Mouse (Mus musculus) thymus, adult 2 months (tissue): Measurements from ENCODE around the gene Chtop. TPM values are rescaled to one million over a fixed set of nuclear protein-coding genes. Genes with fewer than 3 reads are reported as not detected.
A peak's percentile ranks its signal among the peaks of the same experiment; 100 is the strongest.

ENCODE experiments used
- DNase-seq: peaks from one replicate; pipeline ENCODE4 v3.0.0; 2021
- H3K27ac ChIP-seq: fragments of 200-500 bp; 2 replicates; pipeline ENCODE4 v1.5.1; 2012; ENCODE audit warnings: low read length, control low read depth; ENCODE audit not compliant: control insufficient read depth, insufficient read depth
- H3K27me3 ChIP-seq: fragments of 200-500 bp; 2 replicates; pipeline ENCODE4 v1.6.1; 2012; ENCODE audit warnings: mild to moderate bottlenecking, low read length, moderate library complexity, mixed read lengths; ENCODE audit not compliant: control insufficient read depth, insufficient read depth
- H3K36me3 ChIP-seq: fragments of 200-500 bp; 2 replicates; pipeline ENCODE4 v1.6.1; 2012; ENCODE audit warnings: mild to moderate bottlenecking, low read length, moderate library complexity; ENCODE audit not compliant: control insufficient read depth, insufficient read depth
- H3K4me1 ChIP-seq: fragments of 200-500 bp; replicated peaks from 2 replicates; pipeline ENCODE4 v1.6.1; 2012; ENCODE audit warnings: low read length; ENCODE audit not compliant: control insufficient read depth, insufficient read depth
- H3K4me3 ChIP-seq: fragments of 200-500 bp; 2 replicates; pipeline ENCODE4 v1.5.1; 2012; ENCODE audit warnings: mild to moderate bottlenecking, low read length, control low read depth, moderate library complexity; ENCODE audit not compliant: control insufficient read depth, insufficient read depth
- CTCF ChIP-seq: fragments of 200-500 bp; IDR thresholded peaks from 2 replicates; pipeline ENCODE4 v1.5.1; 2012; ENCODE audit warnings: mild to moderate bottlenecking, control low read depth, low read length, moderate library complexity, borderline replicate concordance; ENCODE audit not compliant: control insufficient read depth, poor library complexity, insufficient read depth; ENCODE audit errors: extremely low read depth
- POLR2A ChIP-seq: fragments of 200-500 bp; IDR thresholded peaks from 2 replicates; pipeline ENCODE4 v1.6.1; 2012; ENCODE audit warnings: mild to moderate bottlenecking, low read length, control low read depth, moderate library complexity; ENCODE audit not compliant: control insufficient read depth, poor library complexity, insufficient read depth; ENCODE audit errors: extremely low read depth
- WGBS: fragments of 180-500 bp; shearing (Covaris S2); methylation state at CpG from one replicate; pipeline ENCODE4 v1.1.7; 2018; 5-methylcytosine and 5-hydroxymethylcytosine counted together
- polyA plus RNA-seq: library from polyadenylated mRNA; depleted of rRNA; stranded (reverse); fragments of >200 nt; gene quantifications from 2 replicates; pipeline ENCODE4 v1.2.3, GENCODE M21; 2012

Chtop gene
- polyA plus RNA-seq, 1 experiment, result 91.0 TPM

DNA sequence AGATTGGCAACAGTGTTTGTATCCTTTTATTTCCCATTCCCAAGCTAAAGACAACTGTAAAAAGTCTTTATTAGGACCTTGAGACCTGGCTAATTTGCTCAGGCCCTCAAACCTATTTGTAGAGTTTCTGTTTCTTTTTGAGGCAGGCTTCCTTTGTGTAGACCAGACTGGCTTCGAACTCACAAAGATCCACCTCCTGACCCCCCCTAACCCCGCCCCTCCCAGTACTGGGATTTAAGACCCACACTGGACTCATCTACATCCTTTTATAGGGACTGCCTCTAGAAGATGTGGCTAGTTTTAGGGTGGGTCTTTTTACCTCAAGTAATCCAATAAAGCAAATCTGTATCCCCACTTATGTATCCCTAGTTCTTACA is 437 bp upstream of the Chtop start:
- 24% methylated on average over 2 of the region's 2 CpGs for WGBS
- DNase-seq, result no peak
- TF ChIP-seq POLR2A (no peak), CTCF (no peak)
- H3K36me3 ChIP-seq, result peaks cover 23% of the 10 kb centered on the region
- no peaks in the 10 kb centered on the region for H3K27me3 ChIP-seq
- H3K4me1 ChIP-seq, result peaks cover 8% of the 10 kb centered on the region; the same call in 1 of the 2 replicates
- no peak overlapping the region for H3K27ac ChIP-seq
- H3K4me3 ChIP-seq, result no peak overlapping the region

DNA sequence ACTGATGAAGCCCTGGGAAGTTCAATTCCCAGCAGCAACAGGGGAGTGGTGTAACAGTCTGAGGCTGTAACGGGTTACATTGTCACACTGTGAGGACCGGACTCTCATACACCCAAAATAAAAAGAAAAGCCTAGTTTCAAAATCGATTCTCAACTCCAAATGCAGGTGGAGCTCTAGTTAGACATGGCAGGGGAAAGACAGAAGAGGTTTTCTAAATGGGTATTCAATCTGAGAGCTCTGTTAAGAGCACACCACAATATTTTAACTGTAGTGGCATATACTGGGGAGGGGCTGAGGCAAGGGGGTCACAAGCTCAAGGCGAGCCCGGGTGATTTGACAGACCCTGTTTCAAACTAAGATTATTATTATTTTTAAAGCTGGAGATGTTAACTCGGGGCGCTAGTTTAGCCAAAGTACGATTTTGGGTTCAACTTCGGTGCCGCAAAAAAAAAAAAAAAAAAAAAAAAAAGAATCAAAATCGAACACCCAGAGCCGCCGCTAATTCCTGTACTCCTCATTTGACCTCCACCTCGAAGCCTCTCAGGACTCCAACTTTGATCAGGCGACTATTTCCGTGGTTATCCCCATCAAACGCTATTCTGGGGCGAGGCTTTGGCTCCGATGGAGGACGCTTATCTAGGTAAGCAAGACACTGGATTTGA is 880 bp downstream of the Chtop start:
- peaks cover 36% of the 10 kb centered on the region for H3K36me3 ChIP-seq
- no peaks in the 10 kb centered on the region for H3K27me3 ChIP-seq
- H3K4me1 ChIP-seq, result no peaks in the 10 kb centered on the region
- peak overlapping the region; percentile 95 for H3K4me3 ChIP-seq
- 2% methylated on average over 20 of the region's 20 CpGs for WGBS
- DNase-seq, result no peak
- peak overlapping the region; percentile 19; the same call in 1 of the 2 replicates for H3K27ac ChIP-seq
- TF ChIP-seq POLR2A, result no peak
- TF ChIP-seq CTCF, result 0 out of 2 replicates have a peak, but pooled peaks have one; percentile 35

DNA sequence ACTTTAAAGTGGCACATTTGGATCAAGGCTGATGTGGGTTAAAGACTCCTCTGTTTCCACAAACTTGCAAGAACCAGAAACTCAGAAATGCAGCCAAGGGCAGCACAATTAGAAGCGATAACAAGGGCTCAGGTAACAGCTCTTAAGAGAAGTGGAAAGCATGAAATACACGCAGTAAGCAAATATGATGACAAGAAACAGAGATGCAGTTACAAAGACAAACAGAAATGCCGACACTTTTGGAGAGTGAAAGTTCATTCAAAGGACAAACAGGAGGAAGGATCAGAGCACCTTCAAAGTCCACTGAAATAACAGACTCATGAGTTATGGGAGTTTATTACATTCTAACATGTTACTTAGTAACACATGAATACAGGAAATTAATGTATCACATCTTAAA is 2.9 kb downstream of the Chtop start:
- Histone ChIP-seq H3K27me3 (no peaks in the 10 kb centered on the region), H3K36me3 (peaks cover 57% of the 10 kb centered on the region), H3K4me1 (no peaks in the 10 kb centered on the region), H3K27ac (no peak overlapping the region), H3K4me3 (no peak overlapping the region)
- WGBS, result 89% methylated on average over 3 of the region's 3 CpGs
- no peak for DNase-seq
- TF ChIP-seq POLR2A (no peak), CTCF (no peak)

DNA sequence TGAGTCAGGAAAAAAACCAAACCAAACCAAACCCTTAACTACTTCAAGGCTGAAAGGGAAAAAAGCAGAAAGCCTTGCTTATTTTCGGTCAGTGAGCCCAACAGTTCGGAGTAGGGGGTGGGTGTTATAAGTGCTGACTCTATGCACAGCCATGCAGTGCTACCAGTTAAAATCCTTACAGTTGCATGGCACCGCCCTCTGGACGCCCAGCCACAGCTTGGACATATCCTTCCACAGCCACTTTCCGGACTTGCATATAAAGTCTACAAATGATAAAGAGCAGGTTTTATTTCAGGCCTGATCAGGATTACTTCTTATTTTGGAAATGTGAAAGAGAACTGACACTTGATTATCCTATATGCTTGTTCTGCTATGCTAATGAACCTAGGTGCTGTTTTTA is 4.1 kb downstream of the Chtop start:
- Histone ChIP-seq H3K36me3 (peaks cover 67% of the 10 kb centered on the region), H3K4me1 (no peaks in the 10 kb centered on the region), H3K4me3 (no peak overlapping the region), H3K27ac (no peak overlapping the region), H3K27me3 (no peaks in the 10 kb centered on the region)
- no peak for DNase-seq
- no peak for TF ChIP-seq CTCF
- 97% methylated on average over 5 of the region's 5 CpGs for WGBS

DNA sequence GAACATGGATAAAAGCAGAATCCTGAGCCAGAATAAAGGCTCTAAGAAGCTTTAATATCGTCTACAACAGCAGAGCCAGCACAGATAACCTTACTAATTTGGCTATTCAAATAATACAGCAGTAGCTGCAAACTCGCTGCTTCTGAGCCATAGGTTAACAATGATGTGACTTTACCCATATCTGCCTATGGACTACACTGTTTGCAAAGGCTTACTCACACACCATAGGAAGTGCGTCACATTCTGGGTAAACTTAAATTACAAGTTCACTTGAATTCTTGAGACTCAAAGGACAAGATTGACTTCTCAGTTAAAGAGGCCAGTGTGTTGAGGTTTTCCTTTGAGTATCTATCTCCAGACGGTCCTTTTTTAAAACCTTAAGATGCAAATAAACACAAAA is 5.9 kb downstream of the Chtop start:
- 95% methylated on average over 4 of the region's 4 CpGs for WGBS
- DNase-seq, result no peak
- Histone ChIP-seq H3K4me1 (no peaks in the 10 kb centered on the region), H3K36me3 (peaks cover 83% of the 10 kb centered on the region), H3K27ac (no peak overlapping the region), H3K27me3 (no peaks in the 10 kb centered on the region), H3K4me3 (no peak overlapping the region)
- no peak for TF ChIP-seq POLR2A
- TF ChIP-seq CTCF, result no peak

DNA sequence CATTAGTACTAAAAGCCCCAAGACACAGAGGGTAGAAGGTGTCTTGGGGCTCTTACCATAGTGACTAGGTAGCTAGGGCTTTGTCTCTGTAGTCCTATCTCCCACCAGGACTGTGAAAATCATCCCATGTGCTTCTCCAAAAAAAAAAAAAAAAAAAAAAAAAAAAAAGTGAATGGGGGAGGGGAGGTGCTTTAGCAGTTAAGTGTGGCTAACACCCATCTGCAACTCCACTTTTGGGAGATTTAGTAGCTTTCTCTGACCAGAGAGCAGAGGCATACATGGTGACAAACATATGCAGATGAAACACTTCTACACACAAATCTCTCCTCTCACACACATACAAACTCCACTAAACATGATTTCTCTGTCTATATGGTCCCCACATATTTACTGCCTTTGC is 11.7 kb downstream of the Chtop start:
- no peak for TF ChIP-seq POLR2A
- no peak overlapping the region for H3K4me3 ChIP-seq
- H3K36me3 ChIP-seq, result peaks cover 67% of the 10 kb centered on the region
- no peak for DNase-seq
- no peaks in the 10 kb centered on the region for H3K27me3 ChIP-seq
- no peak overlapping the region for H3K27ac ChIP-seq
- no peaks in the 10 kb centered on the region for H3K4me1 ChIP-seq

DNA sequence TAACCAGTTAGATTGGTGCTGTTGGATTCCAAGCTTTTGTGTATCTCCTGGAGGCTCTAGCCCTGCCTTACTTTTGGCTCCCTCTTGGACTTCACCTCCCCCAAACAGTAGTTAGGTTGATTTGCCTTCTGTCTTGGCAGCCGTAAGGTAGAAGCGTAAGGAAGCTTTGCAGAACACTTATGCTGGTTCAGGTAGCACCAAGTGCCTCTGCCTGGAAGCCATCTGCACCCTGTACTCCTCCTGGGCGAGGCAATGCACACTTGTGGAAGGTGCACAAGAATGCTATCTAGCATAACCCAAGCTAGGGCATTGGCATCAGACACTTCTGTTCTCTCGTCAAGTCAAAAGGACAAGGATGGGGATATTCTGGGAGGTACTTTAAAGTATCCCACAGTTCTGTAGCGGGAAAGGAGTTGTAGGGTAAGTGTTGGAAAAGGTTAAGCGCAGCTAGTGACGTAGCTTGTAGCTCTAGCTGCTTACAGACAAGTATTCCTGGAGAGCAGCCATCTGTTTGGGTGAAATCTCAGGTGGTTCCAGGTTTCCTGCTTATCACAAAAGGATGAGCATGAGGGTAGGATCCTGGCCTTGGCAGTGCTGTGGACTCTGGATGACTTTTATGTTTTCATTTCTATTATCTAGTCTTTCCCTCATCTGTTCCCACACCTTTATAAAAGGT is 13.3 kb downstream of the Chtop start:
- H3K4me1 ChIP-seq, result no peaks in the 10 kb centered on the region
- 97% methylated on average over 7 of the region's 7 CpGs for WGBS
- peaks cover 51% of the 10 kb centered on the region for H3K36me3 ChIP-seq
- H3K4me3 ChIP-seq, result no peak overlapping the region
- no peaks in the 10 kb centered on the region for H3K27me3 ChIP-seq
- H3K27ac ChIP-seq, result no peak overlapping the region
- no peak for DNase-seq
- TF ChIP-seq POLR2A, result no peak
- no peak for TF ChIP-seq CTCF
